8 mouse cellular contexts compared by ENCODE assay signal in genomic region chr7:49496766-49497425, GRCm38 (mm10).
DNase-seq lines count a peak whose midpoint lies in the region; ATAC-seq and TF ChIP-seq lines count a peak whose summit lies in the region.

No protein-coding gene starts in this region.

- WGBS in kidney, postnatal 0 days: 13% methylated on average over 13 of the region's 13 CpGs
- WGBS in heart, embryonic 12.5 days: 9% methylated on average over 13 of the region's 13 CpGs
- WGBS in limb, embryonic 15.5 days: 8% methylated on average over 13 of the region's 13 CpGs

- no peak overlapping the region for H3K4me3 ChIP-seq in kidney, postnatal 0 days (replicated peaks; ENCODE audit: low read depth, low read length)
- peak overlapping the region; percentile 17; the same call in 1 of the 2 replicates for H3K4me3 ChIP-seq in heart, embryonic 12.5 days
- H3K4me3 ChIP-seq in limb, embryonic 15.5 days: peak overlapping the region; percentile 8; the same call in 1 of the 2 replicates

- peak; percentile 49; the same call in 1 of the 2 replicates for ATAC-seq in kidney, postnatal 0 days (replicated peaks; ENCODE audit: low FRiP score, low read depth)
- ATAC-seq in heart, embryonic 12.5 days (ENCODE audit: insufficient number of reproducible peaks, low FRiP score): peak; percentile 71
- ATAC-seq in limb, embryonic 15.5 days (ENCODE audit: insufficient number of reproducible peaks, low FRiP score, low TSS enrichment, low read depth): peak; percentile 54

- H3K9ac ChIP-seq in kidney, postnatal 0 days (ENCODE audit: low read depth, low read length): no peak overlapping the region
- 0 out of 2 replicates have a peak overlapping the region, but pooled peaks have one; percentile 25 for H3K9ac ChIP-seq in heart, embryonic 12.5 days
- no peak overlapping the region for H3K9ac ChIP-seq in limb, embryonic 15.5 days

- no peak for TF ChIP-seq CTCF in kidney, postnatal 0 days (IDR thresholded peaks at IDR 0.05; ENCODE audit: low read depth)

- H3K9me3 ChIP-seq in kidney, postnatal 0 days (replicated peaks; ENCODE audit: low read length): no peaks in the 10 kb centered on the region
- H3K9me3 ChIP-seq in heart, embryonic 12.5 days (replicated peaks): peaks cover 5% of the 10 kb centered on the region; the same call in 1 of the 2 replicates
- no peaks in the 10 kb centered on the region for H3K9me3 ChIP-seq in limb, embryonic 15.5 days

- peak overlapping the region; percentile 19; the same call in 1 of the 2 replicates for H3K4me2 ChIP-seq in kidney, postnatal 0 days (ENCODE audit: low read length)
- peak overlapping the region; percentile 55 for H3K4me2 ChIP-seq in heart, embryonic 12.5 days
- peak overlapping the region; percentile 27 for H3K4me2 ChIP-seq in limb, embryonic 15.5 days

- DNase-seq in kidney, postnatal 0 days (ENCODE audit: low spot score): peak; percentile 76
- no peak for DNase-seq in kidney, adult 8-10 months
- peak; percentile 61 for DNase-seq in ZHBTc4 (ENCODE audit: low read depth, low spot score)
- DNase-seq in thymus, postnatal 25 days: peak; percentile 12
- no peak for DNase-seq in adrenal gland, postnatal 14 days
- no peak for DNase-seq in gastrocnemius, postnatal 4 days (ENCODE audit: low spot score in 2 of 2)

- H3K27ac ChIP-seq in kidney, postnatal 0 days: peak overlapping the region; percentile 60
- H3K27ac ChIP-seq in heart, embryonic 12.5 days (ENCODE audit: poor library complexity, severe bottlenecking): peak overlapping the region; percentile 85
- H3K27ac ChIP-seq in limb, embryonic 15.5 days: no peak overlapping the region; the same call in 1 of the 2 replicates

- no peaks in the 10 kb centered on the region for H3K27me3 ChIP-seq in kidney, postnatal 0 days (ENCODE audit: insufficient read depth, low read length)
- H3K27me3 ChIP-seq in heart, embryonic 12.5 days (replicated peaks): no peaks in the 10 kb centered on the region
- peaks cover 4% of the 10 kb centered on the region; the same call in 1 of the 2 replicates for H3K27me3 ChIP-seq in limb, embryonic 15.5 days

- H3K36me3 ChIP-seq in kidney, postnatal 0 days (ENCODE audit: insufficient read depth, low read length): no peaks in the 10 kb centered on the region
- H3K36me3 ChIP-seq in heart, embryonic 12.5 days: peaks cover 17% of the 10 kb centered on the region
- H3K36me3 ChIP-seq in limb, embryonic 15.5 days: peaks cover 8% of the 10 kb centered on the region; the same call in 1 of the 2 replicates

- H3K4me1 ChIP-seq in kidney, postnatal 0 days (replicated peaks; ENCODE audit: insufficient read depth, low read length): peaks cover 11% of the 10 kb centered on the region; the same call in 1 of the 2 replicates
- H3K4me1 ChIP-seq in heart, embryonic 12.5 days (replicated peaks): peaks cover 39% of the 10 kb centered on the region
- peaks cover 17% of the 10 kb centered on the region for H3K4me1 ChIP-seq in limb, embryonic 15.5 days

Comparison
In these comparisons a context has a peak if more than half of its experiments do, and no peak if none do; other contexts are left out.
1. DNase-seq: peak in kidney, postnatal 0 days (single experiment), ZHBTc4 (single experiment) and thymus, postnatal 25 days (single experiment); none in kidney, adult 8-10 months (0 of 2), adrenal gland, postnatal 14 days (single experiment) and gastrocnemius, postnatal 4 days (0 of 2).
2. Peak in every context shown above with its lines, with median percentiles within 50 percentile points of each other: ATAC-seq and H3K4me2 ChIP-seq.